Mouse (Mus musculus) lung, postnatal 4 days (tissue): ENCODE results near the gene Pttg1.

Source experiments
- DNase-seq, 2 experiments: peaks; one replicate each; pipeline ENCODE4 v3.0.0; 2021

Pttg1 gene

DNA sequence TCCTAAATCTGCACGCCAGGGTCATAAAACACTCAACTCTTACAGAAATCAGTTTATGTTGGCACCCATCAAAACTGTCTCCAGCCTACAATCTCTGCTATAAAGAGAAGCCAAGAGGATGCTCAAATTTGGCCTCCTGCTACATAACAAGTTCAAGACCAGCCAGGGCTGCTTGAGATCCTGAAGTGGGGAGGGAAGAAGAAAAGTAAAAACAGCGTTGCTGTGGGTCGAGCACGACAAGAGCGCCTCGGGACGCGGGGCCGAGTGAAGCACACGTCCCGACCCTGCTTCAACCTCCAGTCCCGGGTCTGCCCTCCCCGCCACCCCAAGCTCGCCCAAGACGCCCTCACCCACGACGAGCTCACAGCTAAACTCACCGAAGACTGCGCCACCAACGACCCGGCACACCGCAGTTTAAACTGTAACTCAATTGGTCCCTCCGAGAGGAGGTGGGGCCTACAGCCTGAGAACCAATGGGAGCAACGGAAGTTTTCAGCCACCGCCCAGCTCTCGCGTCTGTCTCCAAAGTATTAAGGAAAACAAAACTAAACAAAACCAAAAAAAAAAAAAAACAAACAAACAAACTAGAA is at the start of gene Pttg1:
TSS of gene Pttg1 (minus strand) at position 428 of the 590 bp plus-strand sequence.
- peak; percentile 86 to 89 for DNase-seq

DNA sequence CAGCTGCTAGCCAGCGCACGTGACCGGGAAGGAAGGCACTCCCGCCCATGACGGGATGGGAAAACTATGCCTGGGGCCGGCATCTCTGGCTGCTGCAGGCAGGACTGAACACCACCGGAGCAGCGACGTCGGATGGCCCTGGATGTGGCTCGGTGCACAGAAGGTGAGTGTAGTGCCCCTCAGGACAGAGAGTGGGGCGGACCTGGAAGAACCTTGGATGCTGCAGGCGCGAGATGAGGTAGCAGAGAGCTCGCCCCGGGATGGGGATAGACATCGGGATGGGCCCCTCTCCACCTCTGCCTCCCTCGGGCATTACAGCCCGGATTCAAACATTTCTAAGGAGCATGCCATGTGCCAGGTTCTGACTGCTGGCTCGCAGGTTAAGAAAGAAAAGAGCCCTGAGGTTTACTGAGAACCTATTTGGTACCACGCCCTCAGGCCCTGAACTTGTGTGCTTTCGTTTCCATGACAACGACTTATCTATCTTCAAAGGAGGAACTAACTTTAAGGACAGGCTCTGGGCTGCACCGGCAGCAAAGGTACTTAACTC is 48.2 kb upstream of the Pttg1 start, which contains the start of gene C1qtnf2:
TSS of gene C1qtnf2 (plus strand) at position 52 of the 550 bp plus-strand sequence.
- DNase-seq = peak; percentile 60 to 75

DNA sequence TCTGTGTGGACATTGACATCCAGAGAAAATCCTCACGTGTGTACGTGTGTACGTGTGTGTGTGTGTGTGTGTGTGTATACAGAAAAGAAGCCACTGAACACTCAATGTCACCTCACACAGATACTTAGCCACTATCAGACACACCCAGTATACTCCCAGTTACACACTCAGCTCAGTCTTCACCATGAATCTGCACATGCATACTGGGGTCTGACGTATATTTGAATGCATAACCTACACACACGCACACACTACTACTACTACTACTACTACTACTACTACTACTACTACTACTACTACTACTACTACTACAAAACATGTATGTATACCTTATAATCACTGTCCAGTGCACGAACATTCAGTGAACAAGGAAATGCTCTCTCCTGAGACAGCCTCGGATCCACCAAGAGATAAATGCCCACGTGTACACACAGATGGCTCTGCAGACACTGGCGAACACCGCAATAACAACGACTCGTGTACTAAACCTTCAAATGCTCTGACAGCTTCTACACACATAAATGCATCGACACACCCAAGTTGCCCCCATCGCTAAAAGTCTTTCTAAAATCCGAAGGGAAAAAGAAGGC is 47.7 kb upstream of the Pttg1 start:
- no peak for DNase-seq

DNA sequence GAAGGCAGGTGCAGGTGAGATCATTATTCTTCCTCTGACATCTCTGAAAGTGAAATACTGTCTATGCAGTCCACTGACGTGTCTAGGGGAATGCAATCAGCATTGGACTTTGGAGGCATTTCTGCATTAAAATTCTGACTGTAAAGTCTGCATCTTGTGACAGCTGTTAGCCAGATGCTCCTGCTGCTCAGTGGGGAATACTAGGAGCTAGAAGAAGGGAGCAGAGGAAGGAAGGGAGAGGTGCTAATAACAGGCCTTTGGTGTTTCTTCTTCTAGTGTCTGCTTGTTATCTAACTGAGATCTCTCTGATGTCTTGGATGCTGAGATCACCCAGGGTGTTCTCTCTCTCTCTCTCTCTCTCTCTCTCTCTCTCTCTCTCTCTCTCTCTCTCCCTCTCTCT is 47.1 kb upstream of the Pttg1 start:
- peak in 1 of 2 experiments; percentile 4 for DNase-seq

DNA sequence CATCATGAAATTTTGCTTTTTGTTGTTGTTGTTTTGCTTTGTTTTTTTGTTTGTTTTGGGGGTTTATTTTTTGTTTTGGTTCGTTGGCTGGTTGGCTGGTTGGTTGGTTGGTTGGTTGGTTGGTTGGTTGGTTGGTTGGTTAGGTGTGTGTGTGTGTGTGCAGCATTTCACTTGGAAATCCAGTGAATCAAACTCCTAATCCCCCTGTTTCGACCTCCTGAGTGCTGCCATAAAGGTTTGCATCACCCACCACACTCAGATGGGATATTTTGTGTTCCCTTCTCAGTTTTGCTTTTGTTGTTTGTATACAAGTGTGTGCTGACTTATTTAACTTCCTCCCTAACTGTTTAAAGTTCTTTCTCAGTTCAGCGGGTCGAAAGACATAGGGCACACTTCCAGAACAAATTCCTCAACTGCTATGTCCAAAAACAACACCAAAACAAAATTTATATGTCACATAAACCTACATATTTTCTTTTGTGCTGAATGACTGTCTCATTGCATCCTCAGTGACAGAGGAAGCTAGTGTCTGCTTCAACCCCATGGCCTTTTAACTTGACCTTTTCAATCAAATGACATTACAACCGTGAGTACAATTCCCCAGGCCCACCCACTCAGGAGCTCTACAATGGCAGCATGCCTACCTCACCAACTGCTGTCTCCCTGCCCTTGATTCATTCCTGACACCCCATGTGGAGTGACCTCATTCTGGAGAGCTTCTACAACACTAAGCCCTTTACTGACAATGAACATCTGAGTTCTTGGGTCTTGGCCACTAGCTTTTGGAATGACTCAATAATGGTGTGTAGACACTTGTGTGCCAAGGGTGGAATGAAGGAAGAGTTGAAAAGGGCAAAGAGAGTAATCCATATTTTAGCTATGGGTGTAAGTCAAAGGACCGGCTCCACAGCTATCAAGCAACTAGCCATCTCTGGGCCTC is 45.1 kb upstream of the Pttg1 start:
- no peak for DNase-seq

DNA sequence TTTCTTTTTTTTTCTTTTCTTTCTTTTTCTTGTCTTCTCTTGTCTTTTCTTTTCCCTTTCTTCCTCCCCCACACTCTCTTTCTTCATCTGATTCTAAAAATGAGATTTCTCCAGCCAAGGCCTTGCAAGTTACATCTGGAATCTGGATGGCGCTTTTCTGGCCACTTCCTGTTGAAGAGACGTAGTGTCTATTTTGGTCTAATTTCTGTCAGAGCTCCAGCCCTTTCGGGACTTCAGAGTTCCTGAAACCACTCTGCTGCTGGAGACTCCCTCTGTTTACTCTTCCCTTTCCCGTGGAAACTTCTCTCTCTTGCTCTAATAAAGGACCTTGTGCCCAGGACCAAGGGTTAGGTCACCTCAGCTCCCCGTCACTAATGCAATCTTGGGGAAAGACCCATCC is 44.1 kb upstream of the Pttg1 start:
- DNase-seq = peak; percentile 32 to 41

DNA sequence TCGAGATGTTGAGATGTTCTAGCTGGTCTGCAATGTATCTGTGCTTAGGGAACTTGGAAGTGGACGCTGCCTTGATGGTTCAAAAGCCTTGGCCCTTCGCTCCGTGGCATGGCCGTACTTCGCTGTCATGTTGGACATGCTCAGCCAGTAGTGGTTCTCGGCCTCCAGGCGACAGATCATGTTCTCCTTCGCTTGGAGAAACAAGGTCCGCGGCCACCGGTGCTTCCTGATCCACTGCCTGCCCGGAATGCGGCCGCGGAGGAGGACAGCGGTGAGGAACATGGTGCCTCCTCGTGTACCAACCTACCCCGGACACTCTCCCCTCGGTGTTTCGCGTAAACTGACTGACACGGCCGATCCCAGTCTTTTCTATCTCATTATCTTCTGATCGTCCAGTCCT is 37.2 kb upstream of the Pttg1 start:
- DNase-seq = no peak

DNA sequence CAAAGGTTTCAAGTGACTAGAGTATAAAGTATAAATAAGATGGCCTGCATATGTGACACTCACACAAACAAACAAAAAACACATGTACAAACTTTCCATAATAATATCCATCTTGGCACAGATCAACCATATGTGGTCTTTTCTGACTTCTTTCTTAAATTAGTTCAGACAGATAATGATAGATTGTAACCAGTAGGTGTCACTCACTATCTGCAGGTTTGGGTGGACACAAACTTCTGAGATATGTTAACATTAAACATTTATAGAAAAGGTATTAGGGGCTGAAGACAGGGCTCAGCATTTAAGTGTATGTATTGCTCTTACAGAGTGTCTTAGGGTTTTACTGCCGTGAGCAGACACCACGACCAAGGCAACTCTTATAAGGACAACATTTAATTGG is 26.2 kb upstream of the Pttg1 start:
- no peak for DNase-seq

DNA sequence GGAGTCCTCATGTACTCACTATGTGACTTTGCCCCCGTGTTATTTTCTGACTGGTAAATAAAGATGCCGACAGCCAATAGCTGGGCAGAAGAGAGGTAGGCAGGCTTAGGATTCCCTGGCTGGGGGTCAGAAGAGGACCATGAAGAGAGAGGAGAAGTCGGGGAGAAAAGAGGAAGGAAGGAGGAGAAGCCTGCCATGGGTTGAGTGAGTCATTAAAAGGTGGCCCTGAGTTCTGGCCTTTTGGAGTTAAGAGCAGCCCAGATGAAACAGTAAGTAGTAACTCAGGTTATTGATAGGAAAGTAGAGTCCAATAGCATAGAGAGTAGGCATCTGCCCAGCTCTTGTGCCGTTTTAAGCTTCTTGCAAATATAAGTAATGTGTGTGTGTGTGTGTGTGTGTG is 25.3 kb upstream of the Pttg1 start:
- DNase-seq = no peak

DNA sequence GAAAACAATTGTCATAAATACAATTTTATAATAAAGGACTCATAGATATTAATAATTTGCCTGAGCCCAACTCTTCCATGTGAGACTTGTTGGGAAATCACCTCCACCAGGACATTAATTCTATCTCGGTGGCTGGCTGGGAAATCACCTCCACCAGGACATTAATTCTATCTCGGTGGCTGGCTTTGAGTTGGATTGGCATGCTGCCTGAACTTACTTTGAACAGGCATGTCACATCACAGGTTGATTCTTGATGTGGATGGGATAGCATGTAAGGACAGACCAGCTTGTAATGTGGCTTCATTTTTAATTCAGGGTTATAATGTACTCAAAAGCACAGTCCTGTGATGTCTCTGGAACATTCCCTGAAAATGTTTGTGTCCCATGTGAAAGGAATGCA is 23.9 kb upstream of the Pttg1 start:
- no peak for DNase-seq

DNA sequence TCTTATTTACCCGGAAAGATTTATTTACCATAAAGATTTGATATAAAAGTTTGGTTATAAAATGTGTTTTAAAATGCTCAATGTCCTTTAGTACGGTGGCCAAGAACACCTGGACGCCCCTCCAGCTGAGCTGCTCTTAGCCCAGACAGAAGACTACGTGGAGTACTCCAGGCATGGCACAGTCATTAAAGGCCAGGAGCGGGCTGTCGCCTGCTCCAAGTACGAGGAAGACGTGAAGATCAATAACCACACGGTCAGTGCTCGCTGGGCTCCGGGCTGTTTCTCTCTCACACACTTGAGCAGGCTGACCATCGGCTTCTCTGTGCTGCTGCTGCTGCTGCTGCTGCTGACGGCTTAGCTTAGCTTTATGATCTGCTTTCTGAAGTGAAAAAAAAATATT is 17.1 kb upstream of the Pttg1 start:
- DNase-seq = no peak

DNA sequence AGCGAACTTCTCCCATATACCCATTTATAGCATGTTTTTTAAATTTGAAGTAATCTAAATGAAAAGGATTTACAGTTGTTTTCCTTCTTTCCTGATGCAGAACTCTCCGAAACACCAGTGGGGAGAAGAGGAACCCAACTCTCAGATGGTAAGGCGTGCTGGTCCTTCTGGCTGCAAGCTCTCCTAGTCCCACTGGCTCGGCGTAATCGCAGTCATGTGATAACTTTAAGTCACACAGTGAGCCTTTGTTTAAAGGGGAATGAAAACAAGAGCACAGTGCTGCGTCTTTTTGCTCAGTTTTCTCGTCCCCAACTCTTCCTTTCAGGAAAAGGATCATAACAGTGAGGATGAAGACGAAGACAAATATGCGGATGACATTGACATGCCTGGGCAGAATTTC is 15.1 kb upstream of the Pttg1 start:
- DNase-seq = no peak

DNA sequence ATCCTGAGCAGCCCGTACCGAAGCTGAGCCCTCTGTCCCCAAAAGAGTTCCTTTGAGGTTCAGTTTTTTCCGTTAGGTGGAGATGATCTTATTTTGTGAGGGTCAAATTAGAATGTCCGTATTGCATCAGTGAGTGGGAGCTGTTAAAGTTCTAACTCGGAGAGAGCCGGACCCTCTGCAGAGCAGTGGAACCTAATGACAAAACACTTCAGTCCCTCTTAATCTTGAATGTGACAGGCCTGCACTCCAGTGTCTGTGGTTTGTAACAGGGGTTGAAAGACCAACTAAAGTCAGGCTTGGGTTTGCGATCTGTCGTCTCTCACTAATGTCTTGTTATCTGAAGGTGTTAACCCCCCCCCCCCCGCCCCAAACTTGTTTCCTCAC is 8.0 kb upstream of the Pttg1 start:
- no peak for DNase-seq

DNA sequence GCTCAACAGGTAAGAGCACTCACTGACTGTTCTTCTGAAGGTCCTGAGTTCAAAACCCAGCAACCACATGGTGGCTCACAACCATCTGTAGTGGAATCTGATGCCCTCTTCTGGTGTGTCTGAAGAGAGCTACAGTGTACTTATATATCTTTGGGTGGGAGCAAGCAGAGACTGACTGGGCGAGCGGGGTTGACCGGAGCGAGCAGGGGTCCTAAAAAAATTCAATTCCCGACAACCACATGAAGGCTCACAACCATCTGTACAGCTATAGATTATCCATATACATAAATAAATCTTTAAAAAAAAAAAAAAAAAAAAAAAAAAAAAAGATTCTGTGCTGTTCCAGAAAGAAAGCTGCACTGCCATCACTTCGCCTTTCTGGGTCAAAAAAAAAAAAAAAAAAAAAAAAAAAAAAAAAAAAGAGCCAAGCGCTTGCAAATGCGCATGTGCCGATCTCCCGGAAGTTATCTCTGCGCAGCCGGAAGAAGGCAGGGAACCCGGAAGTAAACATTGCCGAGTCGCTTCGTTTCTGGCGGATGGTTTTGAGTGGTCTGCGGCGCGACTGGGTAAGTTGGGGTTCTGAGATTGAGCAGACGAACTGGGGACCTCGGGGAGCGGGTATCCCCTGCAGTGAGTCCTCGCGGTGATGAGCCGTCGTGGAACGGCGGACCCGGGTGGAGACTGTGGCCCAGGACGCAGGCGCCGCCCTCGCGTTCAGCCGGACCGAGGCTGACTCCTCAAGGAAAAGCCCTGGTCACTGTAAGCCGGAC is 7.4 kb upstream of the Pttg1 start, which contains the start of gene Slu7:
TSS of gene Slu7 (plus strand) at position 491 of the 770 bp plus-strand sequence.
- peak; percentile 80 to 85 for DNase-seq

DNA sequence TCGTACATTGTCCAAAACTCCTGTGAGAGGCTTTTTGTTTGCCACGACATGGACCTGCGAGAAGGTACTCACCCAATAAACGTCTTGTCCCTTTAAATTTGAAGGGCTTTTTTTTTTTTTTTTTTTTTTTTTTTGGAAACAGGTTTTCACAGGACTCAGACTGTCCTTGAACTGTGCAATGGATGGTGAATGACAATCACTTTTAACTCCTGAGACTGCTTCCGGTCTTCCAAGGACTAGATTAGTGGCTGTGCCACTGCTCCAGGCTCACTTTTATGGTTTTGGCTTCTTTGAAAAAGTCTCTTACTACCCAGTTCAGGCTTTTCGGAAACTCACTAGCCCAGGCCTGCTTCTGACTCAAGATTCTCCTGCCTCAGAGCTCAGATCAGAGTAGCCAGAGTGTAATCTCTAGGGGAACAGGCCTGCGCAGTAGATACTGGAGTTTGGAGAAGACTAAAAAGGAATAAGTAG is 398 bp upstream of the Pttg1 start:
- DNase-seq = no peak

DNA sequence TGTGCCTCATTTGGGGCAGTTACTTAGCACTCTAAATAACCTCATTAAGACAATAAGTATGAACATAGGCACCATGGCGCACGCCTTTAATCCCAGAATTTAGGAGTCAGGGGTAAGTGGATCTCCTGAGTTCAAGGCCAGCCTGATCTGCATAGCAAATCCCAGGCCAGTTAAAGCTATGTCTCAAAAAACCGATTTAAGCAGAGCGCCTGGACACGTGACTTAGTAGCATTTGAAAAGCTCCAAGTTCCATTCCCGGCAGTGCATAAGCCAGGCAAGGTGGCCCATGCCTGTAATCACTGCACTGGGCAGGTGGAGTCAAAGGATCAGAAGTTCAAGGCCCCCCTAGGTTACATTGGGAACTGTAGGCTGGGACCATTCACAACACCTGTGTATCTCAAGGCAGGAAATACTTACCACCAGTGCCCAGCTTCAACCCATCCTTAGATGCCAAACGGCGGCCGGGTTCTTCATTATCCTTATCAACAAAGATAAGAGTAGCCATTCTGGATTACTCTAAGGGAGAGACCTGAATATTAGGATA is 813 bp downstream of the Pttg1 start:
- DNase-seq = no peak

DNA sequence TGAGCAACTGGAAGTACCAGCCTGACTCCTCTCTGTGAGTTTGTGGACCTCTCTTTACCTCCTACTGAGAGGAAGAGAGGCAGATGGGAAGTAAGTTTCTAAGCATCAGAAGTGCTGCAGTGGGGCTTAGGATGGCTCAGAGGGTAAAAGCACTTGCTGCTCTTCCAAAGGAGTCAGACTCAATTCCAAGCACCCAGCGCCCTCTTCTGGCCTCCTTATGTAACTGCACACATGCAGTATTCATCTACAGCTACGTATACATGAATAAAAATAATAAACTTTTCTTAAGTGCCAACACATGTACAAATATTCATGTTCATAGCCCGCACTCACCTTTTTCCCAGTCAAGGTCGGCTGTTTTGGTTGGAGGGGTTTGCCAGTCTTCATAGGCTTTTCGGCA is 1.7 kb downstream of the Pttg1 start:
- DNase-seq = no peak

DNA sequence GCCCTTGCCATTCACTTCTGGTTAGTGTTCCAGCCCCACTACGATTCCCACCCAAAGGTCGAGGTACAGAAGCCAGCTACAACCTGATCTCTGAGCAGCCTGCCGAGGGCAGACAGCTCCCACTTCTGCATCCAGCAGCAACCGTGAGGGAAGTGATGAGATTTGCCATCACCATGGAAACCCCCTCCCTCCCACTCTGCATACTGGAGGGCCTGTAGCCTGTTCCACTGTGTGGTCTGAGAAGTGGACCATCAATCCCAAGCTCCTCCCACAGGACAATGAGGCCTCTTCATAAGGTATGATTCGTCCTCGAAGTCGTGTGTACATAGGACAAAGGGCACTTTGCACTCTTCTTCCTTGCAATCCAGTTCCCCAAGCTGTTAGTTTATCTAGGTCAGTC is 8.8 kb downstream of the Pttg1 start:
- no peak for DNase-seq

DNA sequence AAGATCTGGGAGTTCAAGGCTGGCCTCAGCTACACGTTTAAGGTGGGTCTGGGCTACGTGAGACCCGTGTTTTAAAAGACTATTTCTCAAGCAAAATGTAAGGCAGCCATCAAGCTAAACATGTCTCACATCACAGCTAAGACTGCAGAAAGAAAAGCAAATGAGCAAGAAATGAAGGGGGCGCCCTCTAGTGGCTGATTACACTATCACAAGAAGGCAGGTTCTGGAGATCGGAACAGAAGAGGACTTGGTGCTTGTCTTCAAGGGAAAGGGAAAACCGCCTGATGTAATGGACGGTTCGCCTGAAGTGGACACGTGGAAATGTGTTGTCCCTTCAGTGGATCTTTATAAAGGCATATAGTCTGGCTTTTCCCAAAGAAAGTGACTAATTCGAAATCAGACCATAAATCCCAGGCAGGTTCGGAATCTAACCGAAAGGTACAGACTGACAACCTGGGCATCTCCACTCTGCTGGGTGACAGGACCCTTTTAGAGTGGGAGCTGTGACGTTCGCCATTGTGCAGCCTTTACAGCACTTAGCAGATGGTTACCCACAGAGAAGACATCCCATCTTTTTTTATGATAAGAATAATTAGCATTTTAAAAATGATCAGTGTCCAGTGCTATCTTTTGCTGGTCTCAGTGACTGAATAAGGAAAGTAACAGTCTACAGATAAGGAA is 13.1 kb downstream of the Pttg1 start:
- peak; percentile 41 to 84 for DNase-seq

DNA sequence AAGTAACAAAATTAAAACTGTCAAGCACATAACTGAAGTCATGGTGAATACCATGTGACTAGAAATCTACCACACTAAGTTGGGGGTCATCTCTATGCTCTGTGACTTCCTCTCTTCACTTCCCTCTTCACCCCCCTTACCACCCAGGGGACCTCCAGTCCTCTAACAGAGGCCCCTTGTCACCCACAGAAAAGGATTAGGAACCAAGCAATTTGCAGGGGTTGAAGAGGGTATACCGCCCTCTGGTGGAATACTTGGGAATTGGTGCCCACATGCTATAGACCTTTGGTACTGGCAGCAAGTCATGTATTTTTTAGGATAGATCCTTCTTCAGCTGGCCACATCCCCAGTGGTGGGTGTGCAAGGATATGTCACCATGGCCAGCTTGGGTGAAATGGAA is 14.6 kb downstream of the Pttg1 start:
- DNase-seq = peak; percentile 55 to 84

DNA sequence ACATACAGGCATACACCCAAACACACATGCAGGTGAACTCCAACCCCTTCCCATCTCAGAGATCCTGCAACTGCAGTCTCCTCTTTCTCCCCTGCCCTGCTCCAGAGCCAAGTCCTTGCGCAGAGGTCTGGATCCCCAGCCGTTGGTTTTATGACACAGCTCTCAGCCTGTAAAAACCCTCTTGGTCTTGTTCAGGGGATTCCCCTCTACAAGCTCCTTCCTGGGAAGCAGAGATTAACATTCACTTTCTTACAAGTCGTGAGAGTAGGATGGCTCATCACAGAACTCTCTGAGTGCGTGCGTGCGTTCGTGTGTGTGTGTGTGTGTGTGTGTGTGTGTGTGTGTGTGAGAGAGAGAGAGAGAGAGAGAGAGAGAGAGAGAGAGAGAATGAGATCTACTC is 15.8 kb downstream of the Pttg1 start:
- DNase-seq = no peak

DNA sequence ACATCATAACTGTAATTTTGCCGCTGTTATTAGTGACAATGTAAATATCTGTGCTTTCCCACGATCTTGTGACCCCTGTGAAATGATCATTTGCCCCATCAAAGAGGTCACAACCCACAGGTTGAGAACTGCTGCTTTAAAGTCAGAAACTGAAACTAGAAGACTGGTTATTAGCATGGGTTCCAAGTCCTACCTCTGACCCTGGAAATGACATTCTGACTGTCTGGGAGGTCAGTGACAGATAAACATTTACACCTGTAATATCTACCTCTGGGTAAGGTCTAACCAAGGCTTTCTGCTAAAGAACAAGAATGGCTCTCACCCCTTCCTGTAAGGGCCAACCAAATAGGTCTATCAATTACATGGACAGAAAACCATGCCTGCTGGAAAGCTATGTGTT is 17.2 kb downstream of the Pttg1 start:
- DNase-seq = no peak
